In the genomic region with DNA sequence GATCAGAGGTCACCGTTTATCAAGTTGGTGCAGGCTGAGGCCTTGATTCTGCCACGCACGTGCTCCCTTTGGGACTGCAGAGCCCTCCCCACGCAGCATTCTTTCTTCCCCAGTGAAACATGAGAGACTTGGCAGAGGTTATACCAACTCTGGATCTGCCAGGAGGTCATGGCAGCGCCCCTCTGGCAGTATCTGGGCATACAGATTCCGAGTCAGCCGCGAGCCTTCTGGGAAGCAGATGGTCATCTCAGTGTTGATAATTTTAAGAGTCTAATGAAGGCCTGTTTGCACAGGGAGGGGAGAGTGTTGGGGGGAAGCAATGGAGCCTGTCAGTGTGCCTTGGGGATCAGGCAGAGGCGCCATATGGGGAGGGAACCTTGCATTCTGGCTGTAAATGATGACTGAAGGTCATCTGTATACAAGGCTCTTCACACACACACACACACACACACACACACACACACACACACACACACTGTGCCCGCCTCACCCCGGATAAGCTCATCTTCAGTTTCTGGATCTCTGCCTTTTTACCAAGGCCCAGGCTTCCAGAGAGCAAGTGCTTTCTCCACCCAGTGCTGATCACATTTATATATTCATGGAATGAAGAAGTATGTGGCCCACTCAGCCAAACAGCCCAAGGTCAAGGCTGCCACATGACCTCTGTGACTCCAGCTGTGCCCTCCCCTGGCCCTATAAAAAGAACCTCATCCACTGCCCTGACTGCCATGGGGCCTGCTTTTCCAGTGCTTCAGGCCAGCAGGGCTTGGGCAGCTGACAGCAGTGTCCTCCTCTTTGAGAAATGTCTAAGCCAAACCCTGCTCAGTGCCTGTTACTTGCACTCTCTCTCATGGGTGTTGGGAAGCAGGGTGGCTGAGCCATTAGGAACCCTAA, we compare ENCODE assay signal across 9 mouse cellular contexts. TPM values are rescaled to one million over a fixed set of nuclear protein-coding genes. Genes with fewer than 3 reads are reported as not detected.
A peak's percentile ranks its signal among the peaks of the same experiment; 100 is the strongest.
DNase-seq lines count a peak whose midpoint lies in the region; ATAC-seq lines count a peak whose summit lies in the region.
"Had no signal": no experiment of that assay in that cellular context is flagged by ENCODE, and none has a peak within 500 bp of the region (broad histone marks: within the 10 kb centered on the region; RNA-seq: fewer than 3 reads in every experiment).

No protein-coding gene starts in this region.

- no peak overlapping the region for H3K27ac ChIP-seq in intestine, embryonic 15.5 days

- no peak overlapping the region for H3K4me3 ChIP-seq in intestine, embryonic 15.5 days (replicated peaks)

- 49% methylated on average over 11 of the region's 11 CpGs for WGBS in intestine, embryonic 15.5 days

- no peaks in the 10 kb centered on the region for H3K9me3 ChIP-seq in intestine, embryonic 15.5 days

- H3K36me3 ChIP-seq in intestine, embryonic 15.5 days = no peaks in the 10 kb centered on the region

- no peaks in the 10 kb centered on the region for H3K4me1 ChIP-seq in intestine, embryonic 15.5 days (replicated peaks)

- 0 out of 2 replicates have a peak, but pooled peaks have one; percentile 53 for ATAC-seq in intestine, embryonic 15.5 days
- ATAC-seq in megakaryocyte, adult 5-6 weeks (ENCODE audit: poor library complexity, severe bottlenecking) = no peak

- intact Hi-C loops in gastrocnemius, postnatal 36 days (cut with DNase I) = no loop called here

- H3K9ac ChIP-seq in intestine, embryonic 15.5 days = no peak overlapping the region

- no peak overlapping the region for H3K4me2 ChIP-seq in intestine, embryonic 15.5 days (replicated peaks)

- no peaks in the 10 kb centered on the region for H3K27me3 ChIP-seq in intestine, embryonic 15.5 days (replicated peaks)

- peak; percentile 38 for DNase-seq in gastrocnemius, adult 18-20 months (ENCODE audit: low spot score)
- DNase-seq in gastrocnemius, postnatal 36 days = no peak
- DNase-seq in Muller cell, postnatal 12 days (ENCODE audit: inconsistent ontology term) = peak; percentile 58
- DNase-seq in cerebellum, postnatal 14 days = peak; percentile 70
- no peak for DNase-seq in lung, postnatal 4 days
- no peak for DNase-seq in right cerebral cortex, postnatal 25 days
- DNase-seq: lung, adult 18-20 months had no signal

RNA-seq across cellular contexts. Expression of a gene that starts 18.5 kb away (rescaled TPM):
- total RNA-seq in gastrocnemius, adult 18-20 months (2021) = 10 to 100 TPM; 32.9 to 33.2 TPM
- 10 to 100 TPM; 30.4 to 32.9 TPM for total RNA-seq in gastrocnemius, postnatal 36 days (2021)
- 9.6 and 11.2 TPM in 2 replicates for polyA plus RNA-seq in intestine, embryonic 15.5 days (2015; fragmentation: Nextera tagmentation; extraction: Ambion mirVana)
- total RNA-seq in megakaryocyte, adult 5-6 weeks (2015) = 25.6 and 32.8 TPM in 2 replicates
- 12.3 and 26.0 TPM in 2 replicates for total RNA-seq in megakaryocyte, adult 5-6 weeks (2017)

Comparison
In these comparisons a context has a peak if more than half of its experiments do, and no peak if none do; other contexts are left out.
1. DNase-seq: peak in gastrocnemius, adult 18-20 months (single experiment), Muller cell, postnatal 12 days (single experiment) and cerebellum, postnatal 14 days (2 of 2); none in gastrocnemius, postnatal 36 days (0 of 2), lung, postnatal 4 days (0 of 2) and right cerebral cortex, postnatal 25 days (single experiment).